Mouse (Mus musculus): Measurements from ENCODE around the gene Phldb2. TPM values are rescaled to one million over a fixed set of nuclear protein-coding genes. Genes with fewer than 3 reads are reported as not detected.

The Phldb2 gene
- total and polyA plus RNA-seq, 3 experiments, result 0.55 TPM; not detected in 2

- Histone ChIP-seq H3K4me1 (ENCODE audit: insufficient read depth, low read depth, low read length) (no peaks in the 10 kb centered on the region), H3K4me3 (ENCODE audit: low read depth, low read length) (no peak overlapping the region), H3K27me3 (ENCODE audit: insufficient read depth, low read length) (no peaks in the 10 kb centered on the region), H3K36me3 (replicated peaks) (no peaks in the 10 kb centered on the region), H3K9me3 (replicated peaks) (peaks cover 16% of the 10 kb centered on the region)
- DNase-seq (ENCODE audit: low spot score) (no peak), ATAC-seq (ENCODE audit: extremely low read depth, insufficient number of reproducible peaks, low FRiP score, poor library complexity, severe bottlenecking) (no peak)
- TF ChIP-seq GATA1 (IDR thresholded peaks at IDR 0.05; ENCODE audit: borderline replicate concordance, low read length), result no peak
- TF ChIP-seq GATA2 (IDR thresholded peaks at IDR 0.05; ENCODE audit: borderline replicate concordance, low read depth, low read length), result no peak
- TF ChIP-seq CTCF (IDR thresholded peaks at IDR 0.05; ENCODE audit: low read depth, low read length), result no peak
- no peak for TF ChIP-seq POLR2AphosphoS5 (IDR thresholded peaks at IDR 0.05; ENCODE audit: insufficient replicate concordance, low read depth, low read length)
- no peak for TF ChIP-seq TAL1 (conservative IDR thresholded peaks at IDR 0.05; ENCODE audit: low read depth, low read length)
Measured at GRCm38 (mm10) chr16:45844875-45845274, 108.5 kb downstream of the Phldb2 start.

GRCm38 (mm10) chr16:45844049-45844780, 109.2 kb downstream of the Phldb2 start:
- TF ChIP-seq TAL1 (conservative IDR thresholded peaks at IDR 0.05; ENCODE audit: low read depth, low read length), result no peak
- TF ChIP-seq GATA2 (IDR thresholded peaks at IDR 0.05; ENCODE audit: borderline replicate concordance, low read depth, low read length), result no peak
- no peak for TF ChIP-seq GATA1 (IDR thresholded peaks at IDR 0.05; ENCODE audit: borderline replicate concordance, low read length)
- TF ChIP-seq POLR2AphosphoS5 (IDR thresholded peaks at IDR 0.05; ENCODE audit: insufficient replicate concordance, low read depth, low read length), result no peak
- no peak for TF ChIP-seq CTCF (IDR thresholded peaks at IDR 0.05; ENCODE audit: low read depth, low read length)
- H3K36me3 ChIP-seq (replicated peaks), result no peaks in the 10 kb centered on the region
- peaks cover 16% of the 10 kb centered on the region for H3K9me3 ChIP-seq (replicated peaks)
- no peak for DNase-seq (ENCODE audit: low spot score)
- no peaks in the 10 kb centered on the region for H3K27me3 ChIP-seq (ENCODE audit: insufficient read depth, low read length)
- no peaks in the 10 kb centered on the region for H3K4me1 ChIP-seq (ENCODE audit: insufficient read depth, low read depth, low read length)
- H3K4me3 ChIP-seq (ENCODE audit: low read depth, low read length), result no peak overlapping the region
- no peak for ATAC-seq (ENCODE audit: extremely low read depth, insufficient number of reproducible peaks, low FRiP score, poor library complexity, severe bottlenecking)

DNA sequence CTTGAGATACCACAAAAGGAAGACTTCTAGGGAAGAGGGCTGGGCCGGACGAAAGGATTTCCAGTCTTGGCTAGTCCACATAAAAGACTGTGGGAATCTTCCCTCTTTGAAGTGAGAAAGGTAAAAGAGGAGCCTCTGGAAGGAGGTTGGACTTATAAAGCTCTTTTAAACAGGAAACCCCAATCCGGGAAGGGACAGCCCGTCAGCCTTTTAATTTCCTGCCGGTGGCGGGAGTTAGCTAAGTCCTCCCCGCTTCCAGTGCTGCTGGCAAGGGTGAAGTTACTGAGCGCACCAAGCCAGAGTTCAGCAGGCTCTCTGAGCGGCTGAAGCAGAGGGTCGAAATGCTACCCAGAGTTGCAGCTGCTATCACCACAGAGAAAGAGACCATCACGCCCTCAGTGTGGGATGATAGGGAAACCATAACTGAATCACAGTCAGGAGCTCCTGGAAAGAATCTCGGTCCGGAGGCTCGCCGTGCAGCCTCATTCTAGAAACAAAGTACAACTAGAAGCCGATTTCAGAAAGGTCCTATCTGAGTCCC, 110.0 kb downstream of the Phldb2 start:
- H3K36me3 ChIP-seq (replicated peaks), result no peaks in the 10 kb centered on the region
- DNase-seq (ENCODE audit: low spot score) (no peak), ATAC-seq (ENCODE audit: extremely low read depth, insufficient number of reproducible peaks, low FRiP score, poor library complexity, severe bottlenecking) (no peak)
- no peaks in the 10 kb centered on the region for H3K27me3 ChIP-seq (ENCODE audit: insufficient read depth, low read length)
- H3K4me3 ChIP-seq (ENCODE audit: low read depth, low read length), result no peak overlapping the region
- TF ChIP-seq CTCF (IDR thresholded peaks at IDR 0.05; ENCODE audit: low read depth, low read length) (no peak), POLR2AphosphoS5 (IDR thresholded peaks at IDR 0.05; ENCODE audit: insufficient replicate concordance, low read depth, low read length) (no peak), GATA1 (IDR thresholded peaks at IDR 0.05; ENCODE audit: borderline replicate concordance, low read length) (no peak), TAL1 (conservative IDR thresholded peaks at IDR 0.05; ENCODE audit: low read depth, low read length) (no peak), GATA2 (IDR thresholded peaks at IDR 0.05; ENCODE audit: borderline replicate concordance, low read depth, low read length) (no peak)
- H3K9me3 ChIP-seq (replicated peaks), result peaks cover 16% of the 10 kb centered on the region
- H3K4me1 ChIP-seq (ENCODE audit: insufficient read depth, low read depth, low read length), result no peaks in the 10 kb centered on the region

- Histone ChIP-seq H3K27me3 (ENCODE audit: insufficient read depth, low read length) (no peaks in the 10 kb centered on the region), H3K4me3 (ENCODE audit: low read depth, low read length) (no peak overlapping the region), H3K4me1 (ENCODE audit: insufficient read depth, low read depth, low read length) (no peaks in the 10 kb centered on the region), H3K36me3 (replicated peaks) (no peaks in the 10 kb centered on the region), H3K9me3 (replicated peaks) (peaks cover 15% of the 10 kb centered on the region)
- no peak for TF ChIP-seq GATA2 (IDR thresholded peaks at IDR 0.05; ENCODE audit: borderline replicate concordance, low read depth, low read length)
- TF ChIP-seq CTCF (IDR thresholded peaks at IDR 0.05; ENCODE audit: low read depth, low read length), result no peak
- TF ChIP-seq TAL1 (conservative IDR thresholded peaks at IDR 0.05; ENCODE audit: low read depth, low read length), result no peak
- no peak for TF ChIP-seq POLR2AphosphoS5 (IDR thresholded peaks at IDR 0.05; ENCODE audit: insufficient replicate concordance, low read depth, low read length)
- no peak for TF ChIP-seq GATA1 (IDR thresholded peaks at IDR 0.05; ENCODE audit: borderline replicate concordance, low read length)
- no peak for DNase-seq (ENCODE audit: low spot score)
- ATAC-seq (ENCODE audit: extremely low read depth, insufficient number of reproducible peaks, low FRiP score, poor library complexity, severe bottlenecking), result no peak
Measured at GRCm38 (mm10) chr16:45842440-45842839, 111.0 kb downstream of the Phldb2 start.

DNA sequence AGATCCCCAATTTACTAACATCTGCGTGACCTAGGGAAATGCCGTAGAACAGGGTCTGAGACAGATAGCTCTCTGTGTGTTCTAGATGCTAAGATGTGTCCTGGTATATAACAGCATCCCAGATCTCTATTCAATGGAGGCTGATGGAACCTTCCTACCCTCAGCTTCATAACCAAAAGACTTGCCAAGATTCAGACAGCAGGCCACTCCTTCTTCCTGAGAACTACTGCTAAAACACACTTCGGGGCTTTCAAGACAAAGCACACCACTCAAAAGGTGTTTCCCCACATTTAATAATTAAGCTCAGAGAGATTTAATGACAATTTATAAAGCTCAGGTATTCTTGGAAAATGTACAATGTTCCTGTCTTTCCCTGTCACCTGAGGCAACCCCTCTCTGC, 111.6 kb downstream of the Phldb2 start:
- ATAC-seq (ENCODE audit: extremely low read depth, insufficient number of reproducible peaks, low FRiP score, poor library complexity, severe bottlenecking), result no peak
- Histone ChIP-seq H3K27me3 (ENCODE audit: insufficient read depth, low read length) (no peaks in the 10 kb centered on the region), H3K4me3 (ENCODE audit: low read depth, low read length) (no peak overlapping the region), H3K4me1 (ENCODE audit: insufficient read depth, low read depth, low read length) (no peaks in the 10 kb centered on the region), H3K36me3 (replicated peaks) (no peaks in the 10 kb centered on the region), H3K9me3 (replicated peaks) (peaks cover 13% of the 10 kb centered on the region)
- no peak for TF ChIP-seq TAL1 (conservative IDR thresholded peaks at IDR 0.05; ENCODE audit: low read depth, low read length)
- TF ChIP-seq CTCF (IDR thresholded peaks at IDR 0.05; ENCODE audit: low read depth, low read length), result no peak
- TF ChIP-seq GATA2 (IDR thresholded peaks at IDR 0.05; ENCODE audit: borderline replicate concordance, low read depth, low read length), result no peak
- no peak for TF ChIP-seq POLR2AphosphoS5 (IDR thresholded peaks at IDR 0.05; ENCODE audit: insufficient replicate concordance, low read depth, low read length)
- no peak for TF ChIP-seq GATA1 (IDR thresholded peaks at IDR 0.05; ENCODE audit: borderline replicate concordance, low read length)
- no peak for DNase-seq (ENCODE audit: low spot score)

- Histone ChIP-seq H3K27me3 (ENCODE audit: insufficient read depth, low read length) (no peaks in the 10 kb centered on the region), H3K4me3 (ENCODE audit: low read depth, low read length) (no peak overlapping the region), H3K9me3 (replicated peaks) (peaks cover 13% of the 10 kb centered on the region), H3K36me3 (replicated peaks) (no peaks in the 10 kb centered on the region), H3K4me1 (ENCODE audit: insufficient read depth, low read depth, low read length) (no peaks in the 10 kb centered on the region)
- TF ChIP-seq TAL1 (conservative IDR thresholded peaks at IDR 0.05; ENCODE audit: low read depth, low read length) (no peak), POLR2AphosphoS5 (IDR thresholded peaks at IDR 0.05; ENCODE audit: insufficient replicate concordance, low read depth, low read length) (no peak), GATA2 (IDR thresholded peaks at IDR 0.05; ENCODE audit: borderline replicate concordance, low read depth, low read length) (no peak), GATA1 (IDR thresholded peaks at IDR 0.05; ENCODE audit: borderline replicate concordance, low read length) (no peak), CTCF (IDR thresholded peaks at IDR 0.05; ENCODE audit: low read depth, low read length) (no peak)
- ATAC-seq (ENCODE audit: extremely low read depth, insufficient number of reproducible peaks, low FRiP score, poor library complexity, severe bottlenecking) (no peak), DNase-seq (ENCODE audit: low spot score) (no peak)
Measured at GRCm38 (mm10) chr16:45841016-45841415, 112.4 kb downstream of the Phldb2 start.
